Mouse (Mus musculus): ENCODE data around the gene Sema4g.
"Not testable (repeated sequence)": the region's sequence is repeated elsewhere in the genome, so short reads cannot be mapped to it uniquely, and the experiment has no call there.

The Sema4g gene

DNA sequence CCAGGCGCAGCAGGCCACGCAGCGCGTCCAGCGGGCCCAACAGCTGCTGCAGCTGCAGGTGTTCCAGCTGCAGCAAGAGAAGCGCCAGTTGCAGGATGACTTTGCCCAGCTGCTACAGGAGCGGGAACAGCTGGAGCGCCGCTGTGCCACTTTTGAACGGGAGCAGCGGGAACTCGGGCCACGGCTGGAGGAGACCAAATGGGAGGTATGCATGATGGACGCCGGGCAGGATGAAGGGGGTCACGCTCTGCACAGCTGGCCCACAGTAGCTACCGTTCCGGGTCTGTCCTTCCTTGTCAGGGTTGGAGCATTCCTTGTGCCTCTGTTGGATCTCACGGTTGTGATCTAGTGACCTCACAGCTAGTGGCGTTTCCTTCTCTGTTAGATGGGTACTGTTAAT is 35.9 kb downstream of the Sema4g start:
- no peak for DNase-seq (ENCODE audit: low read depth, low spot score)

DNA sequence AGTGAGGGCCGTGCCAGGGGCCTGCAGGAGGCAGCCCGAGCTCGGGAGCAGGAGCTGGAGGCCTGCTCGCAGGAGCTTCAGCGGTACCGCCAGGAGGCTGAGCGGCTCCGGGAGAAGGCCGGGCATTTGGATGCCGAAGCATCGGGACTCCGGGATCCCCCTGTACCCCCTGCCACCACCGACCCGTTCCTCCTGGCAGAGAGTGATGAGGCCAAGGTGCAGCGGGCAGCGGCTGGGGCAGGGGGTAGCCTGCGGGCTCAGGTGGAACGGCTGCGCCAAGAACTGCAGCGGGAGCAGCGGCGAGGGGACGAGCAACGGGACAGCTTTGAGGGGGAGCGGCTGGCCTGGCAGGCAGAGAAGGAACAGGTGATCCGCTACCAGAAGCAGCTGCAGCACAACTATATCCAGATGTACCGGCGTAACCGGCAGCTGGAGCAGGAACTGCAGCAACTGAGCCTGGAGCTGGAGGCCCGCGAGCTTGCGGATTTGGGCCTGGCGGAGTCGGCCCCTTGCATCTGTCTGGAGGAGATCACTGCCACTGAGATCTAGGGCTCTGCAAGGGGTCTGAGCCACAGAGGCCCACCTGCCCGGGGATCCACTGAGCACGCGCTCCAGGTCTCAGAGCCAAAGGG is 37.2 kb downstream of the Sema4g start:
- no peak for DNase-seq (ENCODE audit: low read depth, low spot score)

- peak; percentile 87 for DNase-seq (ENCODE audit: low read depth, low spot score)
Observed at GRCm38 (mm10) chr19:45026958-45027670, 38.2 kb downstream of the Sema4g start.

DNA sequence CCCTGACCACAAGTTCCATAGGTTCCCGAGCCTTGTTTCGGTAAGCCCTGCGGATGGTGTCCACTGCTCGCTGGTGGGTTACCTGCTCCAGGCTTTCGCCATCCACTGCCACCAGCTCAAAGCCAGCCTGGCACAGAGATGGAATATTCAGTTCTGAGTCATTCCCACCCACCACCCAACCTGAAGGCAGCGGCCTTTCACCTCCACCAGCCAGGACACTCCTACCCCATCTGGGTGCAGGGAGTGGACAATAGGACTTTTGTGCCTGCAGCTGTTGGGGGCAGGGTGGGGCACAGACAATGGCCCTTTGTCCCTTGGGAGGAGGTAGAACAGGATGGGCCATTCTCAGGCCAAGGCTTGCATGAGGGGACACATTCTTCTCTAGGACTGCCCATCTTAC is 38.9 kb downstream of the Sema4g start:
- DNase-seq (ENCODE audit: low read depth, low spot score) = no peak

GRCm38 (mm10) chr19:45028746-45029145 is 39.8 kb downstream of the Sema4g start:
- no peak for DNase-seq (ENCODE audit: low read depth, low spot score)

DNA sequence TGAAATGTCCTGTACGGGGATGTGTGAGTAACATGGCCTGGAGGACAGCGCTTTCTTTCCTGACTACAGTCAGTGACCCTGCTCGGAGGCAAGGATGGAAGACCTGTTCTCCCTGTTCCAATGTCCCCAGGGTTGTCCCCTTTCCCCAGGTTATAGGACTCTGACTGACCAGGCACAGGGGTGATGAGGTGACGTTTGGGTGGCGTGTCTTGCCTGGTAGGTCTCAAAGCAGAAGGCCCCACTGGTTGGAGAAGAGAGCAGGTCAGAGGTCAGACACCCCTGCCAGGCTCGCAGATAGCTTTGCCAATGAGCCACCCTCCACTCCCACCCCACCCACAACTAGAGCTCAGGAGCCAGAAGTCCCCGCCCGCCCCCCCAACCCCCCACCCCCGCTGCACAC is 40.7 kb downstream of the Sema4g start:
- DNase-seq (ENCODE audit: low read depth, low spot score) = no peak

GRCm38 (mm10) chr19:45030111-45030510 is 41.2 kb downstream of the Sema4g start:
- no peak for DNase-seq (ENCODE audit: low read depth, low spot score)

GRCm38 (mm10) chr19:45030746-45031693 is 42.1 kb downstream of the Sema4g start:
- peak; percentile 88 for DNase-seq (ENCODE audit: low read depth, low spot score)

GRCm38 (mm10) chr19:45031780-45032179 is 42.9 kb downstream of the Sema4g start:
- DNase-seq (ENCODE audit: low read depth, low spot score) = peak; percentile 76

- no peak for DNase-seq (ENCODE audit: low read depth, low spot score)
Observed at GRCm38 (mm10) chr19:45032570-45033332, 43.9 kb downstream of the Sema4g start.

DNA sequence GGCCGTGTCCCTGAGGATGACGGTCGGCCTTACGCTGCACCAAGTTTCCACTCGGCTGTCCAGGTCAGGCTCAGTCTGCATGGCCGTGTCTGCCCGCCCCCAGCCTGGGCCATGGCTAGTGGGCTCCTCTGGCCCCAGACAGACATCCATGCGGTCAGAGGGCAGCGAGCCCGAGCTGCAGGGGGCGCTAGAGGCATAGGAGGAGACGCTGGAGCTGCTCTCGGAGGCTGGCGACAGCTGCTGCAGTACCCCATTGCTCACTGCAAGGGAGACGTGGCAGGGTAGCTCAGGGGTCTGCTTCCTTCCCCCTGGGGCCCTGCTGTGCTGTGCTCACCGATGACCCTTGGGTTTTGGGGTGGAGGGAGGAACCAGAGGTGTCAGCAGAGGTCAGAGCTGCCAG is 48.0 kb downstream of the Sema4g start:
- no peak for DNase-seq (ENCODE audit: low read depth, low spot score)

GRCm38 (mm10) chr19:45038198-45038597 is 49.3 kb downstream of the Sema4g start:
- DNase-seq (ENCODE audit: low read depth, low spot score) = not testable (repeated sequence)

GRCm38 (mm10) chr19:45040214-45040613 is 51.3 kb downstream of the Sema4g start:
- no peak for DNase-seq (ENCODE audit: low read depth, low spot score)

DNA sequence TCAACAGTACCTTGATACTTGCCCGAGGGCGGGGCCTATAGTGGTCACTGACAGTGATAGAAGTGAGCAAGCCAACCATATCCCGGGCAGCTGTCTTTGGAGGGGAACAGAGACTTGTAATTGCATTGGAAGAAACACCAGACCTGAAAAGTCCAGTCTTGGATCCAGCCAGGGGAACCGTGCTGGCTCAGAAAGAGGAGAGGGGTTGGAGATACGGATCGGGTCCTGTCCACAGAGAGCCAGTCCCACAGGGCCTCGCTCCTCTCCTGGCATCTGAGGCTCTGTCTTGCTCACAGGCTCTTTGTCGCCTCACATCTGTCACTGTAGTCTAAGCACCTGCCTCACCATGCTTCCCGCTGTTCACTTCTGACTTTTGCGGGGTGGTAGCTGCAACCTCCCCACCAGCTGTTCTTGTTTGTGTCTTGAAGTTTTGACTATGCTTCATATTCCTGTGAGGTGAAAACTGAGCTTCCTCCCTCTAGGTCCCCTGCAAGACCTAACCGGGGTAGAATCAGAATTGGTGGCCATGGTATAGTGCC is 55.6 kb downstream of the Sema4g start:
- no peak for DNase-seq (ENCODE audit: low read depth, low spot score)

GRCm38 (mm10) chr19:45045236-45045635 is 56.3 kb downstream of the Sema4g start:
- DNase-seq (ENCODE audit: low read depth, low spot score) = peak; percentile 90

GRCm38 (mm10) chr19:45045651-45046050 is 56.8 kb downstream of the Sema4g start, which contains the start of gene Pdzd7:
Gene Pdzd7, minus strand, starts transcription at chr19:45045717.
- no peak for DNase-seq (ENCODE audit: low read depth, low spot score)

- peak; percentile 88 for DNase-seq (ENCODE audit: low read depth, low spot score)
Observed at GRCm38 (mm10) chr19:45046523-45047321, 57.8 kb downstream of the Sema4g start.

DNA sequence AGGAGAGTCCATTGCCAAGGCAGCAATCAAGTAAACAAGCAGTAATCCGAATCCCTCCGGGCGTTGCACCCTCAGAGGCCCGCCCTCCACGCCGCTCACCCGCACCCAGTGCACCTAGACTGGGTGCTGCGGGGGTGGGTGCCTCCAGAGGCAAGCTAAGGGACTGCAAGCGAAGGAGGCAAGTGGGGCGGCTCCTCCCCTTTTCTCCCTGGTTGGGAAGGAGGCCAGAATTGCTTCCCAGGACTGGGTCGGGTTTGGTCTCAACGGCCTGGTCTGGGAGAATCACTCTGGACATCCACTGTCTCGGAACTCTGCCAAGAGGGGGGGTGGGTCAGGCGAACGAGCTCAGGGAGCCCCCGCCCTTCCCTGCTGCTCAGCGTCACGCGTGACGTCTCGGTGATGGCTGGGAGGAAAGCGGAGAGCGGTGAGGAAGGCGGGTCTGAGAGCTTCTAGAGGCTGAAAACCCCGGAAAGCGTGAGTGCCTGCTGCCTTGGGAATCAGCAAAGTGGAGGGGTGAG is 58.6 kb downstream of the Sema4g start, which contains the start of gene Sfxn3:
Gene Sfxn3, plus strand, starts transcription at position 87 of the 518 bp plus-strand sequence.
- DNase-seq (ENCODE audit: low read depth, low spot score) = peak; percentile 96

DNA sequence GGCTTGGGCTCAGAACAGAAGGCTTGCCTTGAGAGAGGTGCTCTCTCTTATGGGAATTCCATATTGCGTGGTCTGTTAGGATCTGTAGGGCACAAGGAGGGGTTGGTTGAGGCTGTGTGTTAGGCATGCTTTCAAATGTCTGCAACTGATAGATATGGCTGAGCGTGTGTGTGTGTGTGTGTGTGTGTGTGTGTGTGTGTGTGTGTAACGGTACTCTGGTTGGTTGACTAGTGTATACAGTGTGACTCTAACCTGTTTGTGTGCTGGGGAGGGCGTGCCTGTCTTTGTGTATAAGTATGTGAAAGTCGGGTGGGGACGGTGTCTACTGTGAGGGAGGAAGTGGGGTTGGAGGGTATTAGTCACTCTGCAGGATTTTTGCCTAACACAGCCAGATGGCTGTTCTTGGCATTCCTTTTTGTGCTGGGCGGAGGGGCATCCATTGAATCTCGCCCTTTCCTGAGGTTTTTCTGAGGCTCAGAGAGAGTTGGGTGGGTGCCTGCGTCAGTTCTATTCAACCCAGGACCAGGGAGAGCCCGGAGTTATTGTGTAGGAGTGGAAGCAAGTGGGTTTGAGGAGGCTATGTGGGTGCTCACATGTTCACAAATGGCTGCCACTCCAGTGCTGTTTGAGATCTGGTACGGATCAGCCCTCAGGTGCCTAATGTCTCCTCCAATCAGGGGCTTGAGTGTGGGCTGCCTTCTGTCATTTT is 59.2 kb downstream of the Sema4g start:
- peak; percentile 66 for DNase-seq (ENCODE audit: low read depth, low spot score)

Measured in skeletal muscle tissue, adult 2 months (tissue).